Mouse (Mus musculus): ENCODE measurements around the gene Itgb7.
"Not testable (repeated sequence)": the region's sequence is repeated elsewhere in the genome, so short reads cannot be mapped to it uniquely, and the experiment has no call there.

Itgb7 gene

GRCm38 (mm10) chr15:102225619-102226018 is 6.1 kb downstream of the Itgb7 start:
- not testable (repeated sequence) for DNase-seq (ENCODE audit: low spot score)

- DNase-seq (ENCODE audit: low spot score), result no peak
Measured at GRCm38 (mm10) chr15:102224992-102225617, 6.6 kb downstream of the Itgb7 start.

- DNase-seq (ENCODE audit: low spot score), result no peak
Measured at GRCm38 (mm10) chr15:102224186-102224991, 7.4 kb downstream of the Itgb7 start.

GRCm38 (mm10) chr15:102222386-102222785 is 9.4 kb downstream of the Itgb7 start:
- no peak for DNase-seq (ENCODE audit: low spot score)

GRCm38 (mm10) chr15:102217325-102217724 is 14.4 kb downstream of the Itgb7 start:
- DNase-seq (ENCODE audit: low spot score), result no peak

- no peak for DNase-seq (ENCODE audit: low spot score)
Measured at GRCm38 (mm10) chr15:102216459-102217228, 15.1 kb downstream of the Itgb7 start.

- no peak for DNase-seq (ENCODE audit: low spot score)
Measured at GRCm38 (mm10) chr15:102215624-102216023, 16.1 kb downstream of the Itgb7 start.

- no peak for DNase-seq (ENCODE audit: low spot score)
Measured at GRCm38 (mm10) chr15:102214132-102214531, 17.6 kb downstream of the Itgb7 start.

- DNase-seq (ENCODE audit: low spot score), result no peak
Measured at GRCm38 (mm10) chr15:102211895-102212294, 19.8 kb downstream of the Itgb7 start.

GRCm38 (mm10) chr15:102210816-102211215 is 20.9 kb downstream of the Itgb7 start:
- no peak for DNase-seq (ENCODE audit: low spot score)

GRCm38 (mm10) chr15:102209114-102209513 is 22.6 kb downstream of the Itgb7 start:
- DNase-seq (ENCODE audit: low spot score), result no peak

- no peak for DNase-seq (ENCODE audit: low spot score)
Measured at GRCm38 (mm10) chr15:102208092-102208561, 23.6 kb downstream of the Itgb7 start.

GRCm38 (mm10) chr15:102207351-102207750 is 24.4 kb downstream of the Itgb7 start:
- no peak for DNase-seq (ENCODE audit: low spot score)

GRCm38 (mm10) chr15:102205779-102206178 is 26.0 kb downstream of the Itgb7 start:
- DNase-seq (ENCODE audit: low spot score), result peak; percentile 39

GRCm38 (mm10) chr15:102204674-102205505 is 26.9 kb downstream of the Itgb7 start, which contains the start of gene Csad:
Csad (minus strand) TSS chr15:102204724.
- no peak for DNase-seq (ENCODE audit: low spot score)

- DNase-seq (ENCODE audit: low spot score), result peak; percentile 39
Measured at GRCm38 (mm10) chr15:102203835-102204381, 27.8 kb downstream of the Itgb7 start.

- peak; percentile 94 for DNase-seq (ENCODE audit: low spot score)
Measured at GRCm38 (mm10) chr15:102202971-102203834, 28.5 kb downstream of the Itgb7 start, which contains the start of gene Zfp740. Zfp740 (plus strand) TSS chr15:102203249.

GRCm38 (mm10) chr15:102198841-102199240 is 32.9 kb downstream of the Itgb7 start:
- DNase-seq (ENCODE audit: low spot score), result no peak

GRCm38 (mm10) chr15:102195373-102195772 is 36.4 kb downstream of the Itgb7 start:
- DNase-seq (ENCODE audit: low spot score), result no peak

GRCm38 (mm10) chr15:102194439-102194838 is 37.3 kb downstream of the Itgb7 start:
- no peak for DNase-seq (ENCODE audit: low spot score)
